Mouse (Mus musculus) erythroid progenitor cell, adult 5-6 weeks (primary cell): ENCODE measurements around the gene Ssxb10. TPM values are rescaled to one million over a fixed set of nuclear protein-coding genes. Genes with fewer than 3 reads are reported as not detected.
"Not testable (repeated sequence)": the region's sequence is repeated elsewhere in the genome, so short reads cannot be mapped to it uniquely, and the experiment has no call there.

ENCODE experiments used
- ATAC-seq: replicated peaks from 2 replicates; pipeline ENCODE4 v1.8.0; 2016; ENCODE audit warnings: moderate number of reproducible peaks, mild to moderate bottlenecking, moderate TSS enrichment, inconsistent platforms; ENCODE audit not compliant: poor library complexity, low FRiP score, severe bottlenecking
- total RNA-seq, 2 experiments: library from RNA; stranded (forward) in 1 of 2; stranded (reverse) in 1 of 2; fragments of 150-400 nt in 1 of 2; fragments of 186-747, 209-891 nt in 1 of 2; gene quantifications; 2 replicates each; pipeline versions ENCODE4 v1.2.3 to v1.2.4; 2015 to 2017; ENCODE audit warnings: low replicate concordance in 2 of 2

The Ssxb10 gene
- total RNA-seq (2015; ENCODE audit: low replicate concordance) (not detected in 2 replicates), total RNA-seq (2017; ENCODE audit: low replicate concordance) (not detected in 2 replicates)

DNA sequence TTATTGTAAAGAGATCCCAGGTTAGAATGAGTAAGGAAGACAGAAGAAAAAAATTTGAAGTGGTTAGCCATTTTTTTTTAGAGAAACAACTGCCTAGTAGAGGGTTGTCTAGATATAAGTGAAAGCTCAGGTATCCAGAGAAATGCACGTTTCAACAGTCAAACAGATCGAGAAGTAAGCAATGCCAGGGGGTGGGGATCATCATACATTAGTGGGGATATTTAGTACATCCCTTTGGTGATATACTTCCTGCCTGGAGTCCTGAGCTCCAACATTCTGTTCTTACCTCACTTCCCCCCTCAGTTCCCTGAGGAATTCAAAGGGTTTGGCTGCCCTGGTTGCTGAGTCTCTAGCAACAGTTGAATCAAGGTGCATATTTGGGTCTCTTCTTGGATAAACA, at the start of gene Ssxb10:
TSS of gene Ssxb10 (plus strand) at position 301 of the 400 bp plus-strand sequence.
- no peak for ATAC-seq

DNA sequence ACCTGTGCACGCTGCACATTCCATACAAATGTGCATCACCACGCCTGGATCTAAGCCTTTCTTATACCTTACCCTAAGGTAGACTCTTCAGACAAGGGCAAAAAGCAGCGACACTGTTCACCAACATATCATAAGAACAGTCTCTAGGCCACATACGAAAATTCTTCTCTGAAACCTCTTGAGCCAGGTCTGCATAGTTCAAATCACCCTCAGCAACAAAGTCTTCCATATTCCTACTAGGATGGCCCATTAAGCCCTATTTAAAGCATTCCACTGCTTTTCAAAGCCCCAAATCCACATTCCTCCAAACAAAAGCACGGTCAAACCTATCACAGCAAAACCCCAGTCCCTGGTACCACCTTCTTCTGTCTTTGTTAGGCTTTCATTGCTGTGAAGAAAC, 38.6 kb upstream of the Ssxb10 start:
- no peak for ATAC-seq

DNA sequence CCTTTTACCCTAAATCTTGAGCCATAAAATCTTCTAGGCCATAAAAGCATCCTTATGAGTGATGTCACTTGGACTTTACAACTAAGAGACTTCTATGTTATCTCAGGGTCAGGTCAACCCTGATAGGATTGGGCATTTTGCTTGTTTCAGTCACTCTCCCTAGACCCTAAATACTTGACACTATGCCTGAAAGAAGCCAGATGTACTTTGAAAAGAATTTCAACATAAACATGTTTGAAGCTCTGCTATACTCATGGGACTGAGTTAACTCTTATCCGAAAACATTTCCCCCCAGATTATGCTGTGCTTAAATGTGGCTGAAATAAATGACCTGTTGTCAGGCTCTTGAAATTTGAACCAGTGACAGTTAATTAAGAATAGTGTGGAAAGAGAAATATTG, 17.9 kb upstream of the Ssxb10 start:
- ATAC-seq: no peak

DNA sequence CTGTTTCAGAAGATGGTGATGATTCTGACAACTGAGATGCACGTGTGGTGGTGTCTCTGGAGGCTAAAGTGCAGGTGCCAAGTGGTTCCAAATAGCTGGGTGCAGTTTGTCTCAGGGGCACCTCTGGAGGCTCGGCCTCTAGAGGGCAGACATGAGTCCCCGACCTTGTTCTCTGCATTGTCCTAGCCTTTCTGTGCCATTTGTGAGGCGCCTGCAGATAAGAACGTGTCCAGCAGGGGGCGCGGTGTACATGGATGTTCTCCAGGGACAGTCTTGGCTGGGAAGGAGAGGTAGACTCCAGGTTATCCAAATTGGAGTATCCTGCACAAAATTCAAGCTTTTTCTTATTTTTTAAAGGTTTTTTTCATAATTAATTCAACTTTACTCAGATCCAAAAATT, 12.3 kb upstream of the Ssxb10 start:
- 0 out of 2 replicates have a peak, but pooled peaks have one; percentile 46 for ATAC-seq

- not testable (repeated sequence) for ATAC-seq
Measured at GRCm38 (mm10) chrX:8366678-8367077, 39.5 kb downstream of the Ssxb10 start, which contains the start of gene Ssxb9. TSS of gene Ssxb9 (plus strand) at chrX:8366978.

Other genes starting within 250 kb of the Ssxb10 start
- 14.8 and 22.2 TPM in 2 replicates for gene Was, start 236.9 kb upstream of the Ssxb10 start, total RNA-seq (2015; ENCODE audit: low replicate concordance)
- 11.6 and 12.4 TPM in 2 replicates for gene Was, start 236.9 kb upstream of the Ssxb10 start, total RNA-seq (2017; ENCODE audit: low replicate concordance)
- gene Wdr13, start 194.5 kb upstream of the Ssxb10 start, total RNA-seq (2015; ENCODE audit: low replicate concordance): 23.5 and 39.3 TPM in 2 replicates
- gene Wdr13, start 194.5 kb upstream of the Ssxb10 start, total RNA-seq (2017; ENCODE audit: low replicate concordance): 10.0 and 25.7 TPM in 2 replicates
- gene Rbm3, start 181.5 kb upstream of the Ssxb10 start, total RNA-seq (2015; ENCODE audit: low replicate concordance): 611 and 758 TPM in 2 replicates
- gene Rbm3, start 181.5 kb upstream of the Ssxb10 start, total RNA-seq (2017; ENCODE audit: low replicate concordance): 564 and 613 TPM in 2 replicates
- 4.6 and 13.3 TPM in 2 replicates for gene Tbc1d25, start 151.2 kb upstream of the Ssxb10 start, total RNA-seq (2015; ENCODE audit: low replicate concordance)
- gene Tbc1d25, start 151.2 kb upstream of the Ssxb10 start, total RNA-seq (2017; ENCODE audit: low replicate concordance): 1.5 and 4.7 TPM in 2 replicates
- 20.5 and 37.3 TPM in 2 replicates for gene Ebp, start 133.9 kb upstream of the Ssxb10 start, total RNA-seq (2015; ENCODE audit: low replicate concordance)
- 14.2 and 26.6 TPM in 2 replicates for gene Ebp, start 133.9 kb upstream of the Ssxb10 start, total RNA-seq (2017; ENCODE audit: low replicate concordance)
- not detected in 2 replicates for gene Porcn, start 120.9 kb upstream of the Ssxb10 start, total RNA-seq (2015; ENCODE audit: low replicate concordance)
- not detected in 2 replicates for gene Porcn, start 120.9 kb upstream of the Ssxb10 start, total RNA-seq (2017; ENCODE audit: low replicate concordance)
- gene Ftsj1, start 75.0 kb upstream of the Ssxb10 start, total RNA-seq (2015; ENCODE audit: low replicate concordance): 26.8 and 42.9 TPM in 2 replicates
- 23.7 and 25.0 TPM in 2 replicates for gene Ftsj1, start 75.0 kb upstream of the Ssxb10 start, total RNA-seq (2017; ENCODE audit: low replicate concordance)
- gene Slc38a5, start 56.3 kb upstream of the Ssxb10 start, total RNA-seq (2015; ENCODE audit: low replicate concordance): 291 and 297 TPM in 2 replicates
- gene Slc38a5, start 56.3 kb upstream of the Ssxb10 start, total RNA-seq (2017; ENCODE audit: low replicate concordance): 150 and 166 TPM in 2 replicates
- gene Ssxb9, start 39.6 kb downstream of the Ssxb10 start, total RNA-seq (2015; ENCODE audit: low replicate concordance): not detected in 2 replicates
- gene Ssxb9, start 39.6 kb downstream of the Ssxb10 start, total RNA-seq (2017; ENCODE audit: low replicate concordance): not detected in 2 replicates
- gene Ssxb1, start 85.9 kb downstream of the Ssxb10 start, total RNA-seq (2015; ENCODE audit: low replicate concordance): not detected in 2 replicates
- gene Ssxb1, start 85.9 kb downstream of the Ssxb10 start, total RNA-seq (2017; ENCODE audit: low replicate concordance): not detected in 2 replicates
- gene Ssxb2, start 134.3 kb downstream of the Ssxb10 start, total RNA-seq (2015; ENCODE audit: low replicate concordance): not detected in 2 replicates
- not detected in 2 replicates for gene Ssxb2, start 134.3 kb downstream of the Ssxb10 start, total RNA-seq (2017; ENCODE audit: low replicate concordance)
- not detected in 2 replicates for gene Gm14459, start 197.5 kb downstream of the Ssxb10 start, total RNA-seq (2015; ENCODE audit: low replicate concordance)
- not detected in 2 replicates for gene Gm14459, start 197.5 kb downstream of the Ssxb10 start, total RNA-seq (2017; ENCODE audit: low replicate concordance)
- gene Ssxb6, start 220.8 kb downstream of the Ssxb10 start, total RNA-seq (2015; ENCODE audit: low replicate concordance): not detected in 2 replicates
- gene Ssxb6, start 220.8 kb downstream of the Ssxb10 start, total RNA-seq (2017; ENCODE audit: low replicate concordance): not detected in 2 replicates